Mouse (Mus musculus): ENCODE measurements around the gene Rdx.

DNA sequence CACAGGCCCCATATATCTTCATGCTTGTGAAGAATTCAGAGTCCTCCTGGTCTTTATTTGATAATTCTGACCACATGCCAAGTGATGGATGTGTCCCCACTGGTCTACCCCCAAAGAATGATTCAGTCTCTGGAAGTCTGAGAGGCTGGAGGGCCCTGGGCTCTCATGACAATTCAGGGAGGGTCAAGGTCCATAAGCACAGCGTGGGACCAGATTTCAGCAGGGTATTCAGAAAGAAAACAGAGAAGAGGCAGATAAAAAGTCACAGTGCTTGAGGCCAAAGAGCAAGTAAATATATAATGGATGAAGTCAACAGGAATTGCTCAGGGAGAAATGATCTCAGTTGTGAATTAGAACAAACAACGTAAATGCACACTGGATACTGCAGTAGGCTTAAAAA, 15.5 kb upstream of the Rdx start:
- TF ChIP-seq CTCF (IDR thresholded peaks at IDR 0.05; ENCODE audit: borderline replicate concordance, control insufficient read depth, extremely low read depth, insufficient read depth, low read length, poor library complexity) (no peak), POLR2A (IDR thresholded peaks at IDR 0.05; ENCODE audit: control insufficient read depth, extremely low read depth, insufficient read depth, low read length, poor library complexity) (no peak)

Data from thymus, adult 2 months (tissue).